Mouse (Mus musculus): ENCODE data around the gene Syne3. TPM values are rescaled to one million over a fixed set of nuclear protein-coding genes. Genes with fewer than 3 reads are reported as not detected.

Gene Syne3
- polyA plus RNA-seq, 1 experiment from 2014 or later: 0.25 TPM

DNA sequence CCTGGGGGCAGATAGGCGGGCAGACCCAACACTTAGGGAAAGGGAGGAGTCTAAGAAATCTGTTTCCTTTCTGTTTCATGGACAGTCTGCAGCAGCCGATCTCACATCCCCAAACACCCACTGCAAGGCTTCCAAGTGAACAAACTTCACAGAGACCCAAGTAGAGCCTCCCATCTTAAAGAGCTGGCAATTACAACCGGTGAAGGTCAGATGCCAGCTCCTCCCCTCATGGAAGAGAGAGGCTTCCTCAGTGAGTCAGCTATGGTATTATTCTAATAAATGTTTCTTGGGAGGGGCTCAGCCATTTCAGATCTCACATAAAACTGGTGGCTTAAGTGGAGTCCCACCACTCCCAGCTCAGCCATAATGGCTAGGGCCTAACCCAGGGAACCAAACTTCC, 5.9 kb downstream of the Syne3 start:
- Histone ChIP-seq H3K4me3 (no peak overlapping the region), H3K36me3 (no peaks in the 10 kb centered on the region), H3K4me1 (peaks cover 22% of the 10 kb centered on the region), H3K27ac (no peak overlapping the region), H3K9me3 (replicated peaks) (no peaks in the 10 kb centered on the region), H3K27me3 (ENCODE audit: low read depth, poor library complexity, severe bottlenecking) (peaks cover 38% of the 10 kb centered on the region)
- whole genome bisulfite sequencing: 65% methylated on average over 3 of the region's 3 CpGs
- DNase-seq (ENCODE audit: low spot score): no peak

DNA sequence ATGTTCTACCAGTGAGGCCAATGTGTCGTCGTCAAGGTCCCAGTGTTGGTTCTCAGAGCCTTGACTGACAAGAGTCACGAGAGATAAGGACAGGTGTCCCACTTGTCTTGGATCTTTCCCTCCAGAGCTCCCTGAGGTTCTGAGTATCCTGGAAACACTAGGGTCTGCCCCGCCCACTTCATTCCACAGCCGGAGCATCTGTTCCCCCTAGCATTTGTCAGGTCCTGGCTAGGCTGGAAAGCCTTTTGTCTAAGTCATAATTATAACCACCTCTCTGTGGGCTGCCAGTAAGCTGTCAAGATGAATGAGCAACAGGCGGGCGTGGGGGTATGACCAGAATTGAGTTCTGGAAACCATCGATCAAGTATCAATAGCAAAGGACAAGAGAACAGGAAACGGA, 6.5 kb downstream of the Syne3 start:
- Histone ChIP-seq H3K27me3 (ENCODE audit: low read depth, poor library complexity, severe bottlenecking) (peaks cover 33% of the 10 kb centered on the region), H3K36me3 (no peaks in the 10 kb centered on the region), H3K27ac (no peak overlapping the region), H3K9me3 (replicated peaks) (no peaks in the 10 kb centered on the region), H3K4me1 (peaks cover 16% of the 10 kb centered on the region), H3K4me3 (no peak overlapping the region)
- WGBS: 55% methylated on average over 9 of the region's 9 CpGs
- DNase-seq (ENCODE audit: low spot score): no peak

GRCm38 (mm10) chr12:105002340-105003132, 7.1 kb downstream of the Syne3 start:
- H3K9me3 ChIP-seq (replicated peaks): no peaks in the 10 kb centered on the region
- H3K27me3 ChIP-seq (ENCODE audit: low read depth, poor library complexity, severe bottlenecking): peaks cover 27% of the 10 kb centered on the region
- no peak for DNase-seq (ENCODE audit: low spot score)
- H3K36me3 ChIP-seq: no peaks in the 10 kb centered on the region
- WGBS: 76% methylated on average over 10 of the region's 10 CpGs
- H3K4me3 ChIP-seq: no peak overlapping the region
- no peak overlapping the region for H3K27ac ChIP-seq
- H3K4me1 ChIP-seq: peaks cover 16% of the 10 kb centered on the region

GRCm38 (mm10) chr12:105001317-105001716, 8.3 kb downstream of the Syne3 start:
- WGBS: 88% methylated on average over 9 of the region's 9 CpGs
- no peak overlapping the region for H3K4me3 ChIP-seq
- H3K4me1 ChIP-seq: peaks cover 16% of the 10 kb centered on the region
- no peak for DNase-seq (ENCODE audit: low spot score)
- no peaks in the 10 kb centered on the region for H3K9me3 ChIP-seq (replicated peaks)
- no peaks in the 10 kb centered on the region for H3K36me3 ChIP-seq
- H3K27me3 ChIP-seq (ENCODE audit: low read depth, poor library complexity, severe bottlenecking): peaks cover 15% of the 10 kb centered on the region; the same call in 1 of the 2 replicates
- no peak overlapping the region for H3K27ac ChIP-seq

DNA sequence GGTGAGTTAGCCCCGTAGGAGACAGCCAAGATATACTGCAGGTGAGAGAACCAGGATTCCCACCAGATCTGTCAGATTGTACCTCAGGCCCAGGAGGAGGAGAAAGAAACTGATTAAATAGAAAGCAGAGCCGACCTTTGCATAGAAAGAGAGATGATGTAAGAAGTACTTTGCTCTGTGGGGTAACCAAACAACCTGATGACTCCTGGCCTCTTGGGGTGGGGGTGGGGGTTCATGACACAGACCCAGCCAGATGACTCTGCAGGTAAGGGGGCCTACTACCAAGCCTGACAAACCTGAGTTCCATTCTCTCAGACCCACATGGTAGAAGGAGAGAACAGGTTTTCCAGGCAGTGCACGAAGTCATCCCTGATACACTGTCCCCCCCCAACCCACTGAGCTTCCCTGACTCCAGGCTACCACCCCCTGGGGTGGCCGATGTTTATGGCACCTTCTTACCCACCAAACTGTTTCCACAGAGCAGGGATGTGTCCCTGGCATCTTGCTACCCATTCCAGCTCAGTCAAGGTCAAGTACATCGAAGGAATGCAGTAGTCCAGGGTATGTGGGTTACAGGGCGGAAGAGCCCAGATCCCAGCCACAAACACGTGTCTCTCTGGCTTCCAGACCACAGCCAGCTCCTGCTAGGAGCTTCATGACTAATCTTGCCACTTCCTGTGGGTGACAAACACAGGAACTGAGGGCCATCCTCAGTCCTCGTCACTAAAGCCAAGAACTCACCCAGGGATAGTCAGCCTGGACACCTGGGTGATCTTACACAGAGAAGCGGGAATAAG, 8.9 kb downstream of the Syne3 start:
- 78% methylated on average over 9 of the region's 9 CpGs for WGBS
- Histone ChIP-seq H3K36me3 (no peaks in the 10 kb centered on the region), H3K9me3 (replicated peaks) (no peaks in the 10 kb centered on the region), H3K27ac (no peak overlapping the region), H3K27me3 (ENCODE audit: low read depth, poor library complexity, severe bottlenecking) (peaks cover 13% of the 10 kb centered on the region; the same call in 1 of the 2 replicates), H3K4me1 (peaks cover 16% of the 10 kb centered on the region), H3K4me3 (no peak overlapping the region)
- no peak for DNase-seq (ENCODE audit: low spot score)

- Histone ChIP-seq H3K36me3 (no peaks in the 10 kb centered on the region), H3K27me3 (ENCODE audit: low read depth, poor library complexity, severe bottlenecking) (peaks cover 13% of the 10 kb centered on the region), H3K9me3 (replicated peaks) (no peaks in the 10 kb centered on the region), H3K4me1 (peaks cover 27% of the 10 kb centered on the region), H3K4me3 (no peak overlapping the region), H3K27ac (no peak overlapping the region)
- DNase-seq (ENCODE audit: low spot score): no peak
- WGBS: 71% methylated on average over 8 of the region's 8 CpGs
These were observed 10.4 kb downstream of the Syne3 start for GRCm38 (mm10) chr12:104999171-104999570.

- Histone ChIP-seq H3K9me3 (replicated peaks) (no peaks in the 10 kb centered on the region), H3K4me1 (peaks cover 24% of the 10 kb centered on the region), H3K27me3 (ENCODE audit: low read depth, poor library complexity, severe bottlenecking) (peaks cover 15% of the 10 kb centered on the region), H3K4me3 (no peak overlapping the region), H3K27ac (no peak overlapping the region), H3K36me3 (no peaks in the 10 kb centered on the region)
- WGBS: 84% methylated on average over 6 of the region's 6 CpGs
- no peak for DNase-seq (ENCODE audit: low spot score)
These were observed 11.1 kb downstream of the Syne3 start for GRCm38 (mm10) chr12:104998541-104998940.

- Histone ChIP-seq H3K9me3 (replicated peaks) (no peaks in the 10 kb centered on the region), H3K4me3 (no peak overlapping the region), H3K27ac (no peak overlapping the region), H3K4me1 (peaks cover 16% of the 10 kb centered on the region), H3K27me3 (ENCODE audit: low read depth, poor library complexity, severe bottlenecking) (peaks cover 12% of the 10 kb centered on the region), H3K36me3 (no peaks in the 10 kb centered on the region)
- 88% methylated on average over 10 of the region's 10 CpGs for WGBS
- no peak for DNase-seq (ENCODE audit: low spot score)
These were observed 11.8 kb downstream of the Syne3 start for GRCm38 (mm10) chr12:104997641-104998293.

GRCm38 (mm10) chr12:104997159-104997558, 12.4 kb downstream of the Syne3 start:
- WGBS: 93% methylated on average over 10 of the region's 10 CpGs
- Histone ChIP-seq H3K27ac (no peak overlapping the region), H3K27me3 (ENCODE audit: low read depth, poor library complexity, severe bottlenecking) (peaks cover 9% of the 10 kb centered on the region)

GRCm38 (mm10) chr12:104996012-104996728, 13.4 kb downstream of the Syne3 start:
- H3K36me3 ChIP-seq: no peaks in the 10 kb centered on the region
- H3K4me1 ChIP-seq: peaks cover 13% of the 10 kb centered on the region
- H3K4me3 ChIP-seq: no peak overlapping the region
- peaks cover 9% of the 10 kb centered on the region for H3K27me3 ChIP-seq (ENCODE audit: low read depth, poor library complexity, severe bottlenecking)
- no peak overlapping the region for H3K27ac ChIP-seq
- H3K9me3 ChIP-seq (replicated peaks): no peaks in the 10 kb centered on the region
- WGBS: 89% methylated on average over 9 of the region's 9 CpGs
- DNase-seq (ENCODE audit: low spot score): no peak

More at GRCm38 (mm10) chr12:104997159-104997558, 12.4 kb downstream of the Syne3 start:
- H3K36me3 ChIP-seq: no peaks in the 10 kb centered on the region
- DNase-seq (ENCODE audit: low spot score): no peak
- peaks cover 13% of the 10 kb centered on the region for H3K4me1 ChIP-seq
- no peak overlapping the region for H3K4me3 ChIP-seq
- no peaks in the 10 kb centered on the region for H3K9me3 ChIP-seq (replicated peaks)

DNA sequence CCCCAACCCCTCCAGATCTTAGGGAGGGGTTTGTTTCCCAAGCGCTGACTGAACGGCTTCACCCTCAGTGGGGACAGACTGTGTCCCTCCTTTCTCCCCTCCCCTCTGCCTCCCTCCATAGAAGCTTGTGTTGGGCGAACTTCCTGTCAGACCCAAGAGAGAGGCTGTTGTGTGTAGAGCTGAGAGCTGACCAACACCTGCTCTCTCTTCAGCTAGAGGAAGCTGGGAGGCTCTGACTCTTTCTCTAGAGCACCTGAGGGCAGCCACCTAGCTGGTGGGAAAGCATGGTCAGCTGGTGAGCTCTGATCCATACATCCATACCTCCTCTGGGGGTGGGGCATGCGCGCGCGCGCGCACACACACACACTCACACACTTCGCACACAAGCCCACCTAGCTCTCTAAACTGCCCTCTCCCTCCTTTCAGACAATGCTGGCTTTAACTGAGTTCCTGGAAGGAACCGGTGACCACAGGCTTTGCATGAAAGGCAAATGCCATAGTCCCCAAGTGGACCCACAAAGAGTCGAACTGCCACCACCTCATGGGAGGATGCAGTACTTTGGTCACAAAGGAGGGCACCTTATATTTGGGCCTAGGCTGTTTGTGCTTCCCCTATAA, 14.2 kb downstream of the Syne3 start:
- Histone ChIP-seq H3K27me3 (ENCODE audit: low read depth, poor library complexity, severe bottlenecking) (peaks cover 9% of the 10 kb centered on the region), H3K27ac (no peak overlapping the region), H3K4me1 (peaks cover 10% of the 10 kb centered on the region), H3K9me3 (replicated peaks) (no peaks in the 10 kb centered on the region), H3K36me3 (no peaks in the 10 kb centered on the region), H3K4me3 (no peak overlapping the region)
- 85% methylated on average over 12 of the region's 12 CpGs for WGBS
- no peak for DNase-seq (ENCODE audit: low spot score)

- 82% methylated on average over 8 of the region's 8 CpGs for WGBS
- DNase-seq (ENCODE audit: low spot score): no peak
- peaks cover 10% of the 10 kb centered on the region for H3K4me1 ChIP-seq
- H3K9me3 ChIP-seq (replicated peaks): no peaks in the 10 kb centered on the region
- H3K36me3 ChIP-seq: no peaks in the 10 kb centered on the region
- no peak overlapping the region for H3K4me3 ChIP-seq
- peaks cover 9% of the 10 kb centered on the region for H3K27me3 ChIP-seq (ENCODE audit: low read depth, poor library complexity, severe bottlenecking)
- H3K27ac ChIP-seq: no peak overlapping the region
These were observed 16.8 kb downstream of the Syne3 start for GRCm38 (mm10) chr12:104992838-104993237.

Measured in limb, embryonic 10.5 days (tissue).